Mouse (Mus musculus): ENCODE data around the gene Psme1. TPM values are rescaled to one million over a fixed set of nuclear protein-coding genes. Genes with fewer than 3 reads are reported as not detected.
A peak's percentile ranks its signal among the peaks of the same experiment; 100 is the strongest.

Gene Psme1
- total and polyA plus RNA-seq, 2 experiments from 2014 or later, result 145 to 250 TPM

- DNase-seq (ENCODE audit: low spot score) (no peak), ATAC-seq (ENCODE audit: insufficient read depth, low read depth) (no peak)
- H3K27ac ChIP-seq (ENCODE audit: low read depth), result no peak overlapping the region
- H3K4me2 ChIP-seq (ENCODE audit: low read depth, low read length), result no peak overlapping the region
- no peak overlapping the region for H3K9ac ChIP-seq (replicated peaks; ENCODE audit: low read depth, low read length)
- no peaks in the 10 kb centered on the region for H3K27me3 ChIP-seq (ENCODE audit: control insufficient read depth, insufficient read depth, low read length)
- H3K36me3 ChIP-seq (replicated peaks; ENCODE audit: control insufficient read depth, insufficient read depth, low read length), result peaks cover 1% of the 10 kb centered on the region; the same call in 1 of the 2 replicates
- no peaks in the 10 kb centered on the region for H3K9me3 ChIP-seq (replicated peaks; ENCODE audit: control insufficient read depth, low read length)
- TF ChIP-seq EP300 (IDR thresholded peaks at IDR 0.05; ENCODE audit: low read depth) (no peak), CTCF (IDR thresholded peaks at IDR 0.05; ENCODE audit: low read depth) (no peak)
- no peak overlapping the region for H3K4me3 ChIP-seq (ENCODE audit: low read depth, low read length)
- no peaks in the 10 kb centered on the region; the same call in 1 of the 2 replicates for H3K4me1 ChIP-seq (ENCODE audit: control insufficient read depth, insufficient read depth)
- WGBS, result 49% methylated on average over 2 of the region's 2 CpGs
Observed at GRCm38 (mm10) chr14:55615876-55616275, 38.0 kb downstream of the Psme1 start.

- no peak for TF ChIP-seq CTCF (IDR thresholded peaks at IDR 0.05; ENCODE audit: low read depth)
- Histone ChIP-seq H3K9ac (replicated peaks; ENCODE audit: low read depth, low read length) (no peak overlapping the region), H3K27ac (ENCODE audit: low read depth) (no peak overlapping the region), H3K27me3 (ENCODE audit: control insufficient read depth, insufficient read depth, low read length) (no peaks in the 10 kb centered on the region), H3K4me1 (ENCODE audit: control insufficient read depth, insufficient read depth) (no peaks in the 10 kb centered on the region; the same call in 1 of the 2 replicates), H3K9me3 (replicated peaks; ENCODE audit: control insufficient read depth, low read length) (no peaks in the 10 kb centered on the region), H3K4me3 (ENCODE audit: low read depth, low read length) (no peak overlapping the region), H3K36me3 (replicated peaks; ENCODE audit: control insufficient read depth, insufficient read depth, low read length) (no peaks in the 10 kb centered on the region), H3K4me2 (ENCODE audit: low read depth, low read length) (no peak overlapping the region)
- WGBS, result 76% methylated on average over 2 of the region's 2 CpGs
- no peak for DNase-seq (ENCODE audit: low spot score)
- no peak for ATAC-seq (ENCODE audit: insufficient read depth, low read depth)
Observed at GRCm38 (mm10) chr14:55616844-55617243, 38.9 kb downstream of the Psme1 start.

GRCm38 (mm10) chr14:55617822-55618221 lies 39.9 kb downstream of the Psme1 start, which contains the start of gene Rec8:
TSS of gene Rec8 (plus strand) at chr14:55618037.
- Histone ChIP-seq H3K27me3 (ENCODE audit: control insufficient read depth, insufficient read depth, low read length) (no peaks in the 10 kb centered on the region), H3K27ac (ENCODE audit: low read depth) (no peak within 1 kb of the TSS), H3K4me1 (ENCODE audit: control insufficient read depth, insufficient read depth) (no peaks in the 10 kb centered on the region; the same call in 1 of the 2 replicates), H3K4me3 (ENCODE audit: low read depth, low read length) (peak within 1 kb of the TSS; percentile 14; the same call in 1 of the 2 replicates), H3K36me3 (replicated peaks; ENCODE audit: control insufficient read depth, insufficient read depth, low read length) (no peaks in the 10 kb centered on the region), H3K9me3 (replicated peaks; ENCODE audit: control insufficient read depth, low read length) (no peaks in the 10 kb centered on the region), H3K4me2 (ENCODE audit: low read depth, low read length) (peak within 1 kb of the TSS; percentile 48), H3K9ac (replicated peaks; ENCODE audit: low read depth, low read length) (no peak within 1 kb of the TSS)
- ATAC-seq (ENCODE audit: insufficient read depth, low read depth) (peak; percentile 88), DNase-seq (ENCODE audit: low spot score) (peak; percentile 76)
- WGBS, result 13% methylated on average over 21 of the region's 21 CpGs
- TF ChIP-seq CTCF (IDR thresholded peaks at IDR 0.05; ENCODE audit: low read depth) (peak; percentile 43), EP300 (IDR thresholded peaks at IDR 0.05; ENCODE audit: low read depth) (no peak)

GRCm38 (mm10) chr14:55618486-55619195 lies 40.7 kb downstream of the Psme1 start:
- H3K27me3 ChIP-seq (ENCODE audit: control insufficient read depth, insufficient read depth, low read length), result no peaks in the 10 kb centered on the region
- no peaks in the 10 kb centered on the region for H3K36me3 ChIP-seq (replicated peaks; ENCODE audit: control insufficient read depth, insufficient read depth, low read length)
- H3K4me3 ChIP-seq (ENCODE audit: low read depth, low read length), result no peak overlapping the region
- ATAC-seq (ENCODE audit: insufficient read depth, low read depth) (no peak), DNase-seq (ENCODE audit: low spot score) (no peak)
- H3K9me3 ChIP-seq (replicated peaks; ENCODE audit: control insufficient read depth, low read length), result no peaks in the 10 kb centered on the region
- TF ChIP-seq CTCF (IDR thresholded peaks at IDR 0.05; ENCODE audit: low read depth) (no peak), EP300 (IDR thresholded peaks at IDR 0.05; ENCODE audit: low read depth) (no peak)
- peak overlapping the region; percentile 48 for H3K4me2 ChIP-seq (ENCODE audit: low read depth, low read length)
- no peak overlapping the region for H3K9ac ChIP-seq (replicated peaks; ENCODE audit: low read depth, low read length)
- 38% methylated on average over 22 of the region's 22 CpGs for WGBS
- no peaks in the 10 kb centered on the region; the same call in 1 of the 2 replicates for H3K4me1 ChIP-seq (ENCODE audit: control insufficient read depth, insufficient read depth)
- H3K27ac ChIP-seq (ENCODE audit: low read depth), result no peak overlapping the region

- H3K9ac ChIP-seq (replicated peaks; ENCODE audit: low read depth, low read length), result no peak overlapping the region
Observed at GRCm38 (mm10) chr14:55628077-55628827, 50.3 kb downstream of the Psme1 start.

More at GRCm38 (mm10) chr14:55628077-55628827, 50.3 kb downstream of the Psme1 start:
- ATAC-seq (ENCODE audit: insufficient read depth, low read depth), result 0 out of 2 replicates have a peak, but pooled peaks have one; percentile 26
- H3K4me1 ChIP-seq (ENCODE audit: control insufficient read depth, insufficient read depth), result no peaks in the 10 kb centered on the region
- H3K4me2 ChIP-seq (ENCODE audit: low read depth, low read length), result no peak overlapping the region
- no peak for DNase-seq (ENCODE audit: low spot score)
- no peaks in the 10 kb centered on the region for H3K9me3 ChIP-seq (replicated peaks; ENCODE audit: control insufficient read depth, low read length)
- peaks cover 85% of the 10 kb centered on the region for H3K36me3 ChIP-seq (replicated peaks; ENCODE audit: control insufficient read depth, insufficient read depth, low read length)
- 79% methylated on average over 27 of the region's 27 CpGs for WGBS
- no peak for TF ChIP-seq EP300 (IDR thresholded peaks at IDR 0.05; ENCODE audit: low read depth)
- TF ChIP-seq CTCF (IDR thresholded peaks at IDR 0.05; ENCODE audit: low read depth), result no peak
- H3K27me3 ChIP-seq (ENCODE audit: control insufficient read depth, insufficient read depth, low read length), result no peaks in the 10 kb centered on the region
- H3K4me3 ChIP-seq (ENCODE audit: low read depth, low read length), result no peak overlapping the region
- no peak overlapping the region for H3K27ac ChIP-seq (ENCODE audit: low read depth)
